Mouse (Mus musculus): ENCODE measurements around the gene Lgals1. TPM values are rescaled to one million over a fixed set of nuclear protein-coding genes. Genes with fewer than 3 reads are reported as not detected.

Lgals1 gene
- polyA plus RNA-seq, 1 experiment from 2014 or later = 218 TPM

- ATAC-seq (ENCODE audit: low FRiP score) = no peak
- WGBS = 75% methylated on average over 7 of the region's 7 CpGs
- Histone ChIP-seq H3K4me1 (peaks cover 31% of the 10 kb centered on the region), H3K27ac (replicated peaks) (no peak overlapping the region), H3K9ac (replicated peaks) (no peak overlapping the region), H3K4me3 (replicated peaks) (no peak overlapping the region), H3K27me3 (replicated peaks) (0 out of 2 replicates have a peak, but pooled peaks cover 3% of the 10 kb centered on the region), H3K4me2 (no peak overlapping the region), H3K36me3 (peaks cover 8% of the 10 kb centered on the region; the same call in 1 of the 2 replicates), H3K9me3 (replicated peaks) (no peaks in the 10 kb centered on the region)
Measured at GRCm38 (mm10) chr15:78946232-78946631, 19.7 kb downstream of the Lgals1 start.

GRCm38 (mm10) chr15:78947657-78948056, 21.1 kb downstream of the Lgals1 start, which contains the start of gene Triobp:
Gene Triobp, plus strand, starts transcription at chr15:78947724.
- 2% methylated on average over 24 of the region's 24 CpGs for WGBS
- peaks cover 8% of the 10 kb centered on the region; the same call in 1 of the 2 replicates for H3K36me3 ChIP-seq
- H3K9ac ChIP-seq (replicated peaks) = peak within 1 kb of the TSS; percentile 67
- H3K4me1 ChIP-seq = peaks cover 28% of the 10 kb centered on the region
- peak within 1 kb of the TSS; percentile 73 for H3K4me2 ChIP-seq
- 0 out of 2 replicates have a peak, but pooled peaks cover 3% of the 10 kb centered on the region for H3K27me3 ChIP-seq (replicated peaks)
- peak within 1 kb of the TSS; percentile 78 for H3K27ac ChIP-seq (replicated peaks)
- peak within 1 kb of the TSS; percentile 65 for H3K4me3 ChIP-seq (replicated peaks)
- no peaks in the 10 kb centered on the region for H3K9me3 ChIP-seq (replicated peaks)
- peak; percentile 95 for ATAC-seq (ENCODE audit: low FRiP score)

- peak; percentile 54; the same call in 1 of the 2 replicates for ATAC-seq (ENCODE audit: low FRiP score)
- WGBS = 2% methylated on average over 11 of the region's 11 CpGs
Measured at GRCm38 (mm10) chr15:78948152-78948725, 21.7 kb downstream of the Lgals1 start.

GRCm38 (mm10) chr15:78948883-78949282, 22.4 kb downstream of the Lgals1 start:
- peak overlapping the region; percentile 67; the same call in 1 of the 2 replicates for H3K9ac ChIP-seq (replicated peaks)

More at GRCm38 (mm10) chr15:78948152-78948725, 21.7 kb downstream of the Lgals1 start:
- Histone ChIP-seq H3K9me3 (replicated peaks) (no peaks in the 10 kb centered on the region), H3K36me3 (peaks cover 8% of the 10 kb centered on the region; the same call in 1 of the 2 replicates), H3K27me3 (replicated peaks) (0 out of 2 replicates have a peak, but pooled peaks cover 3% of the 10 kb centered on the region), H3K4me2 (peak overlapping the region; percentile 73), H3K9ac (replicated peaks) (peak overlapping the region; percentile 67), H3K4me3 (replicated peaks) (peak overlapping the region; percentile 65), H3K27ac (replicated peaks) (peak overlapping the region; percentile 78), H3K4me1 (peaks cover 24% of the 10 kb centered on the region)

GRCm38 (mm10) chr15:78955663-78956062, 29.1 kb downstream of the Lgals1 start:
- 69% methylated on average over 3 of the region's 3 CpGs for WGBS
- H3K9ac ChIP-seq (replicated peaks) = no peak overlapping the region
- H3K36me3 ChIP-seq = peaks cover 36% of the 10 kb centered on the region
- 0 out of 2 replicates have a peak, but pooled peaks cover 4% of the 10 kb centered on the region for H3K4me1 ChIP-seq
- H3K4me3 ChIP-seq (replicated peaks) = no peak overlapping the region
- no peaks in the 10 kb centered on the region for H3K27me3 ChIP-seq (replicated peaks)
- H3K9me3 ChIP-seq (replicated peaks) = no peaks in the 10 kb centered on the region
- H3K4me2 ChIP-seq = no peak overlapping the region
- ATAC-seq (ENCODE audit: low FRiP score) = no peak
- no peak overlapping the region for H3K27ac ChIP-seq (replicated peaks)

More at GRCm38 (mm10) chr15:78948883-78949282, 22.4 kb downstream of the Lgals1 start:
- Histone ChIP-seq H3K4me2 (peak overlapping the region; percentile 73), H3K9me3 (replicated peaks) (no peaks in the 10 kb centered on the region), H3K27me3 (replicated peaks) (0 out of 2 replicates have a peak, but pooled peaks cover 3% of the 10 kb centered on the region), H3K4me1 (peaks cover 24% of the 10 kb centered on the region), H3K36me3 (peaks cover 8% of the 10 kb centered on the region; the same call in 1 of the 2 replicates), H3K27ac (replicated peaks) (no peak overlapping the region), H3K4me3 (replicated peaks) (peak overlapping the region; percentile 65)
- ATAC-seq (ENCODE audit: low FRiP score) = no peak
- WGBS = 96% methylated on average over 3 of the region's 3 CpGs

GRCm38 (mm10) chr15:78956351-78956750, 29.8 kb downstream of the Lgals1 start:
- no peak overlapping the region for H3K4me3 ChIP-seq (replicated peaks)
- no peak overlapping the region for H3K4me2 ChIP-seq
- WGBS = 89% methylated on average over 4 of the region's 4 CpGs
- no peak overlapping the region for H3K27ac ChIP-seq (replicated peaks)
- H3K9ac ChIP-seq (replicated peaks) = no peak overlapping the region
- H3K36me3 ChIP-seq = peaks cover 42% of the 10 kb centered on the region
- H3K4me1 ChIP-seq = no peaks in the 10 kb centered on the region
- H3K27me3 ChIP-seq (replicated peaks) = no peaks in the 10 kb centered on the region
- no peaks in the 10 kb centered on the region for H3K9me3 ChIP-seq (replicated peaks)
- no peak for ATAC-seq (ENCODE audit: low FRiP score)

- H3K4me2 ChIP-seq = no peak overlapping the region
- no peak overlapping the region for H3K27ac ChIP-seq (replicated peaks)
- H3K4me3 ChIP-seq (replicated peaks) = no peak overlapping the region
- H3K4me1 ChIP-seq = no peaks in the 10 kb centered on the region
- no peak for ATAC-seq (ENCODE audit: low FRiP score)
- WGBS = 78% methylated on average over 15 of the region's 15 CpGs
- peaks cover 45% of the 10 kb centered on the region for H3K36me3 ChIP-seq
- H3K9ac ChIP-seq (replicated peaks) = no peak overlapping the region
- H3K27me3 ChIP-seq (replicated peaks) = no peaks in the 10 kb centered on the region
- no peaks in the 10 kb centered on the region for H3K9me3 ChIP-seq (replicated peaks)
Measured at GRCm38 (mm10) chr15:78957021-78957420, 30.5 kb downstream of the Lgals1 start.

GRCm38 (mm10) chr15:78959537-78959936, 33.0 kb downstream of the Lgals1 start:
- no peaks in the 10 kb centered on the region for H3K9me3 ChIP-seq (replicated peaks)
- H3K9ac ChIP-seq (replicated peaks) = no peak overlapping the region
- H3K27me3 ChIP-seq (replicated peaks) = no peaks in the 10 kb centered on the region
- H3K4me1 ChIP-seq = peaks cover 3% of the 10 kb centered on the region; the same call in 1 of the 2 replicates
- no peak overlapping the region for H3K27ac ChIP-seq (replicated peaks)
- no peak for ATAC-seq (ENCODE audit: low FRiP score)
- 90% methylated on average over 11 of the region's 11 CpGs for WGBS
- no peak overlapping the region for H3K4me3 ChIP-seq (replicated peaks)
- H3K4me2 ChIP-seq = no peak overlapping the region
- peaks cover 41% of the 10 kb centered on the region for H3K36me3 ChIP-seq

GRCm38 (mm10) chr15:78960088-78960487, 33.6 kb downstream of the Lgals1 start:
- ATAC-seq (ENCODE audit: low FRiP score) = no peak
- Histone ChIP-seq H3K9me3 (replicated peaks) (no peaks in the 10 kb centered on the region), H3K4me3 (replicated peaks) (no peak overlapping the region), H3K9ac (replicated peaks) (no peak overlapping the region), H3K27me3 (replicated peaks) (no peaks in the 10 kb centered on the region), H3K27ac (replicated peaks) (no peak overlapping the region), H3K4me1 (peaks cover 3% of the 10 kb centered on the region; the same call in 1 of the 2 replicates), H3K36me3 (peaks cover 40% of the 10 kb centered on the region), H3K4me2 (no peak overlapping the region)
- WGBS = 87% methylated on average over 4 of the region's 4 CpGs

GRCm38 (mm10) chr15:78962885-78963284, 36.4 kb downstream of the Lgals1 start:
- no peaks in the 10 kb centered on the region for H3K9me3 ChIP-seq (replicated peaks)
- no peak for ATAC-seq (ENCODE audit: low FRiP score)
- H3K4me2 ChIP-seq = no peak overlapping the region
- peaks cover 3% of the 10 kb centered on the region; the same call in 1 of the 2 replicates for H3K4me1 ChIP-seq
- no peak overlapping the region for H3K4me3 ChIP-seq (replicated peaks)
- no peaks in the 10 kb centered on the region for H3K27me3 ChIP-seq (replicated peaks)
- H3K27ac ChIP-seq (replicated peaks) = no peak overlapping the region
- no peak overlapping the region for H3K9ac ChIP-seq (replicated peaks)
- H3K36me3 ChIP-seq = peaks cover 60% of the 10 kb centered on the region
- WGBS = 41% methylated on average over 2 of the region's 2 CpGs

- peaks cover 31% of the 10 kb centered on the region for H3K36me3 ChIP-seq
- no peak for ATAC-seq (ENCODE audit: low FRiP score)
Measured at GRCm38 (mm10) chr15:78971626-78972025, 45.1 kb downstream of the Lgals1 start.

GRCm38 (mm10) chr15:78973950-78974349, 47.4 kb downstream of the Lgals1 start:
- no peak for ATAC-seq (ENCODE audit: low FRiP score)
- Histone ChIP-seq H3K4me1 (peaks cover 6% of the 10 kb centered on the region), H3K4me3 (replicated peaks) (no peak overlapping the region), H3K27me3 (replicated peaks) (no peaks in the 10 kb centered on the region), H3K4me2 (no peak overlapping the region), H3K36me3 (peaks cover 10% of the 10 kb centered on the region; the same call in 1 of the 2 replicates), H3K9ac (replicated peaks) (no peak overlapping the region), H3K27ac (replicated peaks) (no peak overlapping the region), H3K9me3 (replicated peaks) (no peaks in the 10 kb centered on the region)
- 79% methylated on average over 7 of the region's 7 CpGs for WGBS

More at GRCm38 (mm10) chr15:78971626-78972025, 45.1 kb downstream of the Lgals1 start:
- Histone ChIP-seq H3K9me3 (replicated peaks) (no peaks in the 10 kb centered on the region), H3K4me3 (replicated peaks) (no peak overlapping the region), H3K4me2 (no peak overlapping the region), H3K27me3 (replicated peaks) (no peaks in the 10 kb centered on the region), H3K4me1 (no peaks in the 10 kb centered on the region), H3K27ac (replicated peaks) (no peak overlapping the region), H3K9ac (replicated peaks) (no peak overlapping the region)
- 81% methylated on average over 6 of the region's 6 CpGs for WGBS
